Mouse (Mus musculus): Measurements from ENCODE around the gene Cd82.

Cd82 gene

GRCm38 (mm10) chr2:93462760-93463159 lies at the start of gene Cd82:
Cd82 (minus strand) TSS chr2:93463140.
- peak; percentile 73 for DNase-seq (ENCODE audit: low spot score)

DNA sequence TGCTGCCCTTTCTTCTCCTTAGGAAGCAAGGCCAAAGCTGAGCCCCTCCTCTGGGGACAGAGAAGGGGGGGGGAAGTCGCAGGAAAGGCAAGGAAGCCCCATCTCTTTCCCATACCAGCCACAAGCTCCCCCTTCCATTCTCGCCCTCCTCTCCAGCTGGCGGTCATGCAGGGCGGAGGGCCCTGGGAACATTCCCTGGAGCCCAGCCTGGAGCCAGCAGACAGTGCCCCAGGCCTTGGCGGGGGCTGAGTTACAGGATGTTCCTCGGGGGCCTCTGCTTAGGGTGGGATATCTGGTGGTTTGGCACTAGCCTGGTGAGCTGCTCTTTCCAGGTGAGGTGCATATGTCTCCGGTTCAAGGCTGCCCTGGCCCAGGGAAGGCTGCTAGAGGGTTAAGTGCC lies 49.2 kb upstream of the Cd82 start:
- DNase-seq (ENCODE audit: low spot score): no peak

GRCm38 (mm10) chr2:93510839-93511238 lies 47.9 kb upstream of the Cd82 start:
- no peak for DNase-seq (ENCODE audit: low spot score)

DNA sequence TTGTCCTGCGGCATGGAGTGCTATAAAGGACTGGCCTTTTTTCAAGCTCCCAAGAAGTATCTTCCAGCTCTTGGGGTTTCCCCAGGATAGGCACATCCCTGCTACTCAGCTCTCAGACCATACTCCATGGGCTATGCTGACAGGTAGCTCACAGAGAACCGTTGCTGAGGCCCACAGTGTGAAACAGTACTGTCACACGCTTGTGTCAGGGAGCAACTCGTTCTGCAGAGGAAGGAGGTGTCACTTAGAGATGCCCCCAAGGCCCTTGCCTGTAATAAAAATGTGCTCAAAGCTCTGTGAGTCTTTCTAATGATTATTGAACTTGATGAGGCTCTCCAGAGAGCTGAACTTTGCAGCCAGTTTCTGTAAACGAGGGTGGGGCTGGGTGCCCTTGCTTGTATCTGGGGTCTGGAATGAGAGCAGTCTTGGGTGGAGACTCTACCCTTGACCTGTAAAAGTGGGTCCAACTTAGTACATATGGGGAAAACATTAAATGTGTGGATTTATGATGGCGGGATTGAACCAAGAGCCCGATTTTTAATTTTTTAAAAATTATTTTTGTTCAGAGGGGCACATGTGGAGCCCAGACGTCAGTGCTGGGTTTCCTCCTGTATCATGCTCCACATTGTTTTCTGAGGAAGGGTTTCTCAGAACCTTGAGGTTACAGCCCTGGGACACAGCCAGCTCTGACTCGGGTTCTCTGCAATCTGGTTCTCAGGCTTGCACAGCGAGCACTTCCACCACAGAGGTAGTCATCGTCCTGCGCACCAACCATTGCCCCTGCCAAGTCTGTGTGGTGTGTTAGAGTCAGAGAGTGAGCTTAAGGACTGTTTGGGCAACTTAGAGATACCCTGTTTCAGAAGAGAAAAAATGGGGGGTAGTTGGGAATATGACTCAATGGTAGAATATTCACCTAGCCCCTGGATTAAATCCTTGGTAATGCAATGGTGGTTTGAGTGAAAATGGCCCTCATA lies 47.1 kb upstream of the Cd82 start:
- DNase-seq (ENCODE audit: low spot score): no peak

DNA sequence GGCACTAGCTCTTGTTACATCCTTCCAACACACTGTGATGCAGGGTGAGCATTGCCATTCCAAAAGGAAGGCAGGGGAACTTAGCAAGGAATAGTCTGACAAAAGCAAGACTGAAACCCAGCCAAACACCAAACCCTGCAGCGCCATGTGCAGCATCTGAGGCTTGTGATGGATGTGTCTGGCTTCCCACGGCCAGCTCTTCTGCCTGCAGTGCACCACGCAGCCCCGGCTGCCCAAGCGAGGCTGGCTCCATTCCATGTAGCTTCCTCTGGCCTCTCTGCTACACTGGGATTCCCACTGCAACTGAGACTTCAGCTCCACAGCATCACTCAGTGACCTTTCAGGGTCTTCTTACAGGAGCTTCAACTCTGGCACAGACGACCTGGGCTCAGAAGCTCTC lies 42.2 kb upstream of the Cd82 start:
- DNase-seq (ENCODE audit: low spot score): no peak

- no peak for DNase-seq (ENCODE audit: low spot score)
Measured at GRCm38 (mm10) chr2:93503353-93503752, 40.4 kb upstream of the Cd82 start.

GRCm38 (mm10) chr2:93501303-93501702 lies 38.4 kb upstream of the Cd82 start:
- no peak for DNase-seq (ENCODE audit: low spot score)

- no peak for DNase-seq (ENCODE audit: low spot score)
Measured at GRCm38 (mm10) chr2:93497221-93497620, 34.3 kb upstream of the Cd82 start.

DNA sequence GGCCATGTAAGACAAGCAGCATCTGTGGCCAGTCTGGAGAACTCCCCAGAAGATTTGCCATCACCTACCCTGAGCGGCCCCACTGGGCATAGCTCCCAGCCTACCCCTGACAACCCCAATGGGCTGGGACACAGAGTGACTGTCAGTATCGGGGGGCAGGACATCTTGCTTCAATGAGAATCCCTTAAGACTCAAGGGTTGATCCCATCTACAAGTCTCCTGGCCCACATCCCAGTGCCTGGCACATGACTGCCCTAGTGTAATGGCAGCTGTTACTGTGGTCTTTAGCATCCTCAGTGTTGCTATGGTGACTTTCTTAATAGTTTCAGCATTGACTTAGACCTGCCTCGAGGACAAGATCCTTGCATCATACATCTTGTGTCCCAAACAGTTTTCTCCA lies 32.2 kb upstream of the Cd82 start:
- no peak for DNase-seq (ENCODE audit: low spot score)

DNA sequence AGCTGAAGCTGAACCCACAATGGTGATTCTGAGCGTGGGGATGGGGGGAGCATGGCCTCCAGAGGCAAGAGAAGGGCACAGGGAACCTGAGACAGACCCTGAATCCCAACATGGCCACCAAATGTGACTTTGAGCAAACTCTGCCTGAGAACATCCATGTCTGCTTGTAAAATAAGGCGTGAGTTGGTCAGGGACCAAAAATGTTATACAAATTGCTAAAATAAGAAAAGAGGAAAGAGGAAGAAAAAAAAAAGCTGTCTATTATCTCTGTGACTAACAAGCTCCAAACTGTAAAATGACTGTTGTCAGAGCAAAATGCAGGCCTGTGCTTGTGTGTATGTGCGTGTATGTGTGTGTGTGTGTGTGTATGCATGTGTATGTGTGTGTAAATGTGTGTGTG lies 30.6 kb upstream of the Cd82 start:
- no peak for DNase-seq (ENCODE audit: low spot score)

DNA sequence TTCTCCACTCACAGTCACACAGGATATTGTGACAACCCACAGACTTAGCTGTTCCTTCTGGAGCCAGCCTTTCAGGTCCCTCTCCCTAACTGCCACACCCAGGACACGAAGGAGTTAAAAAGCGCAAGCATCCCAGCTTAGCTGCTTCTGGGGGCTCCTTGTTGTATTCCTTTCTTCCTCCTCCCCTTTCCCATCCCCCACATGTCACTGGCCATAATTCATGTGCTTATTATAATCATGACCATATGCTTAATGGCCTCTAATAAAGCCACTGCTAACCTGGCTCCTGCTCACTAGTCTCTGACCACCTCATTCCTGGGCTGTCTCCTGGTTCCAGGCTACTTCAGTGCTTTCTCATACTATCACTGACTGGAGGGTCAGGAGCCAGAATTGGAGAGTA lies 27.6 kb upstream of the Cd82 start:
- no peak for DNase-seq (ENCODE audit: low spot score)

GRCm38 (mm10) chr2:93488911-93489587 lies 26.1 kb upstream of the Cd82 start:
- no peak for DNase-seq (ENCODE audit: low spot score)

GRCm38 (mm10) chr2:93485459-93485858 lies 22.5 kb upstream of the Cd82 start:
- no peak for DNase-seq (ENCODE audit: low spot score)

DNA sequence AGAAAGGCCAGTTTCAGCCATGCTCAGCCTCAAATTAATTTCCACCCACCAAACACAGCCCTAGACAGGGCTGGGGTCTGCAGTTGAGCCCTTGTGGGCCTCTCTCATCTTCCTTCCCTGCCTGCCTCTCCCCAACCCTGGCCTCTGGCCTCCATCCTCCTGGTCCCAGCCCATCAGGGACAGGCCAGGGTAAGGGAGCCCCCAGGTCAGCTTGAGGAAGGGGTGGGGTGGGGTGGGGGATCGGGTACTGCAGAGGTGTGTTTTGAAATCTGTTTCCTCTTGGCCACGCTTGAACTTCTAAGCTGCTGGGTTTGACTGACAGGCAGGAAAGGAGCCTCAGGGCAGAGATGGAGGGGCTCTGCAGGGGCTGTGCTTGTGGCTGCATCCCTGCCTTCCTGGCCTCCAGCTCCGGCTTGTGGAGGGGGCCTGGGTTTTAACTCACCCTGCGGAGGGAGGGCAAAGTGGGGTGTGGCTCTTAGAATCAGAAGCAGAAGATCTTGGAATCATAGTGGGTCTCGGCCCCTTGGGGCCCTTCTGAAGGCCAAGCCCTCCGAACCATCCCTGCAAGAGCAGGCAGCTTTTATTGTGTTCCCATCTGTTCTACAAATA lies 19.2 kb upstream of the Cd82 start:
- DNase-seq (ENCODE audit: low spot score): no peak

DNA sequence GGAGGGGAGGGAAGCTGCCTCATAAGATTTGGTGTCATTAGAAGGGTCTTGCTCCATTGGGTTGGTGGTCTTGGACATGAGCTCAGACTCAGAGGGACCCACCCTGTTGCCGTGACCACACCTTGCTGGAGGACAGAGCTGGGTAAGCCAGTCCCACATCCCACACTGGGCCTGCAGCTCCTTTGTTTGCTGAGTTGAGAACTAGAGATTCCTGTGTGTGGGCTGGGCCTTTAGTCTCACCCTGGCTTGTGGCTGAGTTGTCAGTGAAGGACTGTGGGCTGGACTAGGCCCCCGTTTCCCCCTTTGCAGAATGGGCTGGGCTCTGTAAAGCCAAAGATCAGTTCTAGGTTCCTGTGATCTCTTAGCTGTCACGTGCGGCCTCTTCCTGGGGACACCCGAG lies 15.8 kb upstream of the Cd82 start:
- no peak for DNase-seq (ENCODE audit: low spot score)

GRCm38 (mm10) chr2:93477519-93477918 lies 14.6 kb upstream of the Cd82 start:
- peak; percentile 45 for DNase-seq (ENCODE audit: low spot score)

DNA sequence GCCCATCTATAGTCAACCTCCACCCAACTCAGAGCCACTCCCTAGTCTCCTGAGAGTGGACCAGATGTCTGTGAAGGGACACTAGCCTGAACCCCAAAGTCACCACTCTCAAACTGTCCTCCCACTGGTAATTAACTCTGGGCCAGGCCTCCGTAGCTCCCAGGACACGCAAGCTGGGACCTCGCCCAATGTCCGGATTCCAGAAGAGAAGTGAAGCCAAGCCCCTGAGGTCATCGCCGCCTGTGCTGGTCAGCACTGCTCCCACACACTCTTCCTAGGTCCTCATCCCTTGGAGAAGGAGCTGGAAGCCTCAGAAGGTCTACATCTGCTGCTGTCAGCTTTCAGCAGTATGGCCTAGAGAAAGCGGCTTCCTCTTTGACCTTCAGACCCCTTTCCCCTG lies 13.5 kb upstream of the Cd82 start:
- no peak for DNase-seq (ENCODE audit: low spot score)

GRCm38 (mm10) chr2:93475040-93475439 lies 12.1 kb upstream of the Cd82 start:
- peak; percentile 79 for DNase-seq (ENCODE audit: low spot score)

- no peak for DNase-seq (ENCODE audit: low spot score)
Measured at GRCm38 (mm10) chr2:93473915-93474314, 11.0 kb upstream of the Cd82 start.

- peak; percentile 77 for DNase-seq (ENCODE audit: low spot score)
Measured at GRCm38 (mm10) chr2:93470849-93471576, 8.1 kb upstream of the Cd82 start.

GRCm38 (mm10) chr2:93470127-93470526 lies 7.2 kb upstream of the Cd82 start:
- no peak for DNase-seq (ENCODE audit: low spot score)

- no peak for DNase-seq (ENCODE audit: low spot score)
Measured at GRCm38 (mm10) chr2:93469118-93469517, 6.2 kb upstream of the Cd82 start.

Measured in spleen, adult 12 weeks (tissue).